Mouse (Mus musculus) E14TG2a.4 (cell line): Measurements from ENCODE around the gene Synpo2.

Experiments used
- CTCF ChIP-seq: conservative IDR thresholded peaks from 2 replicates; pipeline ENCODE4 v1.5.1; 2014; ENCODE audit warnings: low read length
- NANOG ChIP-seq: IDR thresholded peaks from 2 replicates; pipeline ENCODE4 v1.6.1; 2014; ENCODE audit warnings: borderline replicate concordance, low read length, mixed read lengths

DNA sequence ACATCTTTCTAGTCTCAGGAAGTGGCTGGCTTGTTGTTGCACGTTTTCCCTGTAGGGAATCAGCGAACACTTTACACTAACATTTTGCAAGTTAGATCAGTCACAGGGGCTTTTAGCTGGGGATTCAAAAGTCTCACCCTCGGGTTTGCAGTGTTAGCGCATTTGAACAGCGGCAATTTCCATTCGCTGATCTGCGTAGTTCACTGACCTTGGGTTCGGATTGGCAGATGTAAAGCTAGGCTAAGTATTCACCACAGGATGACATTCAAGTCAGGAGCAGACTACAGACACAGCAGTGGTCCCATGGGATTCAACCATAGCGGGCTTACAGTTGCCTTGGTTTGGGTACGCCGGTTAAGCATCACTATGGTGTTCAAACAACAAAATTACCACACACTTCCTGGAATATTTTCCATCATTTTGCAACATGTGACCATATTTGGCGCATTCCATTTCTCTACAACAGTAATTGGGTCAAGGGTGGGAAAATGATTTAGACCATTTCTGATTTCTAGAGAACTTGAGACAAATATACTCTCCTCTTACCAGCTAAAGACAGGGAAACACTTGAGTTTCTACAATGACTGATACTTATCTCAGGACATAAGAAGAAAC, 47.2 kb downstream of the Synpo2 start:
- peak; percentile 73; the same call in 1 of the 2 replicates for TF ChIP-seq NANOG
- TF ChIP-seq CTCF: no peak
